Mouse (Mus musculus) lung, embryonic 14.5 days (tissue): ENCODE data around the gene Ednrb. TPM values are rescaled to one million over a fixed set of nuclear protein-coding genes. Genes with fewer than 3 reads are reported as not detected.
A peak's percentile ranks its signal among the peaks of the same experiment; 100 is the strongest.
"Not testable (repeated sequence)": the region's sequence is repeated elsewhere in the genome, so short reads cannot be mapped to it uniquely, and the experiment has no call there.

Experiments
- ATAC-seq: fragments of 200-750 bp; cut with Nextera tagmentation; 2 replicates; pipeline ENCODE4 v1.8.0; 2017; ENCODE audit warnings: mild to moderate bottlenecking, moderate TSS enrichment, moderate library complexity; ENCODE audit not compliant: insufficient read depth
- DNase-seq: peaks from one replicate; pipeline ENCODE4 v3.0.0-alpha.2; 2015
- H3K27ac ChIP-seq: fragments of 300-500 bp; sonication (generic); 2 replicates; pipeline ENCODE4 v1.5.1; 2014; ENCODE audit warnings: low read depth, mild to moderate bottlenecking, moderate library complexity
- H3K27me3 ChIP-seq: fragments of 300-500 bp; sonication (generic); 2 replicates; pipeline ENCODE4 v1.6.1; 2014; ENCODE audit warnings: low read length, control low read depth; ENCODE audit not compliant: insufficient read depth
- H3K36me3 ChIP-seq: fragments of 300-500 bp; sonication (generic); 2 replicates; pipeline ENCODE4 v1.6.1; 2014; ENCODE audit warnings: control low read depth; ENCODE audit not compliant: insufficient read depth
- H3K4me1 ChIP-seq: fragments of 300-500 bp; sonication (generic); 2 replicates; pipeline ENCODE4 v1.6.1; 2014; ENCODE audit warnings: antibody characterized with exemption, control low read depth; ENCODE audit not compliant: insufficient read depth
- H3K4me2 ChIP-seq: fragments of 300-500 bp; sonication (generic); 2 replicates; pipeline ENCODE4 v1.6.1; 2014; ENCODE audit warnings: mild to moderate bottlenecking
- H3K4me3 ChIP-seq: fragments of 300-500 bp; sonication (generic); 2 replicates; pipeline ENCODE4 v1.5.1; 2014; ENCODE audit warnings: low read depth, low read length
- H3K9ac ChIP-seq: fragments of 300-500 bp; sonication (generic); 2 replicates; pipeline ENCODE4 v1.6.1; 2014
- H3K9me3 ChIP-seq: fragments of 300-500 bp; sonication (generic); 2 replicates; pipeline ENCODE4 v1.6.1; 2016; ENCODE audit warnings: low read depth, low read length, control low read depth
- CTCF ChIP-seq: IDR thresholded peaks from 2 replicates; pipeline ENCODE4 v1.5.1; 2016; ENCODE audit warnings: antibody characterized with exemption, low read depth
- WGBS: fragments of 180-500 bp; shearing (Covaris S2); extraction: QIAGEN DNeasy Blood & Tissue Kit; methylation state at CpG from one replicate; pipeline ENCODE4 v1.1.7; 2014; 5-methylcytosine and 5-hydroxymethylcytosine counted together
- polyA plus RNA-seq: library from polyadenylated mRNA; unstranded; fragments of >200 nt; fragmentation: Nextera tagmentation; extraction: Ambion mirVana; gene quantifications from 2 replicates; pipeline ENCODE4 v1.2.1, GENCODE M21; 2014

The Ednrb gene
- polyA plus RNA-seq, 1 experiment from 2014 or later: 136 TPM

DNA sequence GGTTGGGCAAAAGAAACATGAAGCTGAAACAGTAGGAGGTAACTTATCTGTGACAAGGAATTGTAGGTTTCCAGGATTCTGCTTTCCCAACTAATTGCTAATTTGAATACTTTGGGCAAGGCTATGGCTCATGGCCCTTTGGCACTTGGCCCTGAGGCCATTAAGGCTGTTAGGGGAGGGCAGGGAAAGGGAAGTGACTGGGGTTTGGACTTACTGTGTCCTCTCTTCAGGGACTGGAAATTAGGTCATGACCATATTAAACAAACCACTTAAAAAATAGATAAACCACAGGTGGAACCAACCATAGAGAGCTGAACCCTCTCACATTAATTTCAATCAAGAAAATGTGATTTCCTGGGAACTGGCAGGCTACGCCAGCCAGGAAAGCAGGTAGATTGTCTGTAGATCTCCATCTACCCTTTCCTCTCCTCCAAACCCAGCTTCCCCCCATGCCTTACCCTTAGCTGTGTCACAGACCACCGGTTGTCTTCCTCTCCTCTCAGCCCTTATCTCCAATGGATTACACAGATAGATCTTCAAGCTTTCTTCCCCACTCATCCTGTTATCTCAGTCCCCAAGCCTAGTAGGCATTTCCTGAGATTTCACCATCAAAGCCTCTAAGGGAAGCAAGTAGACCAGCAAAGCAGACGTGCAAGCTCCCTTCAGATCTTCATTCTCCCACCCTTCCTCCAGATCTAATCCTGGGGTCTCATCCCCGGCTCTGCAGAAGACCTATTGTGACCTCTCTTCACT lies 40.1 kb downstream of the Ednrb start:
- H3K4me3 ChIP-seq: no peak overlapping the region
- H3K9ac ChIP-seq: no peak overlapping the region
- 61% methylated on average over 4 of the region's 4 CpGs for WGBS
- no peak for ATAC-seq
- H3K4me2 ChIP-seq: no peak overlapping the region
- H3K4me1 ChIP-seq: no peaks in the 10 kb centered on the region
- H3K27ac ChIP-seq: no peak overlapping the region
- H3K36me3 ChIP-seq: no peaks in the 10 kb centered on the region
- no peak for DNase-seq
- no peaks in the 10 kb centered on the region for H3K9me3 ChIP-seq
- no peak for TF ChIP-seq CTCF
- H3K27me3 ChIP-seq: no peaks in the 10 kb centered on the region

DNA sequence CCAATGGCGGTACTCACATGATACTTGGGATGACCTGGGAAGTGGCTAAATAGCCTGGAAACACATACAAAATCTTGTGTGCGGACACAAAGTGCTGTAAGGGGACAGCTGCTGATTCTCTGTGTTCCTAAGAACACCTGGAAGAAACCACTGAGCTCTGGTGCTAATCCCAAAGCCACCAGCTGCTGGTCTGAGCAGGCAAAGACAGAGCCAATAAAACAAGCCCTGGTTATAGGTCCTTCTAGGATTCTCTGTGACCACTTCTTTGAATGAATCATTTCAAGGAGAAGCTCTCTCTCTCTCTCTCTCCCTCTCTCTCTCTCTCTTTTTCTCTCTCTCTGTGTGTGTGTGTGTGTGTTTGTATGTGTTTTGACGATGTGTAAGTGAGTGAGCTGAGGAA lies 47.1 kb downstream of the Ednrb start:
- no peaks in the 10 kb centered on the region for H3K4me1 ChIP-seq
- H3K27ac ChIP-seq: no peak overlapping the region
- no peak overlapping the region for H3K4me2 ChIP-seq
- H3K4me3 ChIP-seq: no peak overlapping the region
- H3K27me3 ChIP-seq: no peaks in the 10 kb centered on the region
- no peak for ATAC-seq
- DNase-seq: no peak
- H3K9me3 ChIP-seq: no peaks in the 10 kb centered on the region
- H3K9ac ChIP-seq: no peak overlapping the region
- TF ChIP-seq CTCF: no peak
- WGBS: 67% methylated on average over 3 of the region's 3 CpGs
- no peaks in the 10 kb centered on the region for H3K36me3 ChIP-seq

- Histone ChIP-seq H3K4me2 (no peak overlapping the region), H3K9ac (no peak overlapping the region), H3K9me3 (no peaks in the 10 kb centered on the region), H3K27me3 (no peaks in the 10 kb centered on the region), H3K36me3 (no peaks in the 10 kb centered on the region), H3K4me1 (no peaks in the 10 kb centered on the region), H3K27ac (no peak overlapping the region), H3K4me3 (no peak overlapping the region)
- DNase-seq: no peak
- no peak for TF ChIP-seq CTCF
- WGBS: 91% methylated on average over 1 of the region's 1 CpGs
- no peak for ATAC-seq
Measured at GRCm38 (mm10) chr14:103795591-103795990, 48.6 kb downstream of the Ednrb start.

DNA sequence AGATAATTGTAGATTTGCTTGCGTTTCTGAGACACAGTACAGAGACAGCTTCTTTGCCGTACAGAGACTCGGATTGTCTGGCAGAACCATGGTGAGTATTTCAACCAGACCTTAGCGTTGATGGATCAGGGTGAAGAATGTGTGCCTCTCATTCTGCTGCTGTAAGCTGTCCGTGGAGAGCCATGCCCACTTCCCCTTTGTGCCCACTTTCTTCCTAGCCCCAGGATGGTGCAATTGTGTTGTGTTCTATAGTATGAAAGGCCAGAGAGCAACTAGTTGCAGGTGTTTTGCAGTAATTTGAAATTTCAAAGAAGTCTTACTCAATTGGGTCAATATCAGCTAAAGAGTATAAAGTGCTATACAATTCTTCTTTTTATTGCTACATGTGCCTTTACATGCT lies 50.8 kb downstream of the Ednrb start:
- Histone ChIP-seq H3K4me1 (no peaks in the 10 kb centered on the region), H3K4me3 (no peak overlapping the region), H3K9ac (no peak overlapping the region), H3K27ac (no peak overlapping the region), H3K36me3 (no peaks in the 10 kb centered on the region), H3K9me3 (no peaks in the 10 kb centered on the region), H3K27me3 (no peaks in the 10 kb centered on the region), H3K4me2 (no peak overlapping the region)
- DNase-seq: no peak
- ATAC-seq: no peak
- TF ChIP-seq CTCF: no peak
- WGBS: 85% methylated on average over 5 of the region's 5 CpGs

GRCm38 (mm10) chr14:103792726-103793125 lies 51.5 kb downstream of the Ednrb start:
- 28% methylated on average over 1 of the region's 1 CpGs for WGBS
- Histone ChIP-seq H3K4me1 (no peaks in the 10 kb centered on the region), H3K4me3 (no peak overlapping the region), H3K9me3 (no peaks in the 10 kb centered on the region), H3K36me3 (no peaks in the 10 kb centered on the region), H3K4me2 (no peak overlapping the region), H3K27me3 (no peaks in the 10 kb centered on the region), H3K9ac (no peak overlapping the region), H3K27ac (no peak overlapping the region)
- ATAC-seq: no peak
- DNase-seq: no peak
- TF ChIP-seq CTCF: no peak

GRCm38 (mm10) chr14:103787547-103787946 lies 56.7 kb downstream of the Ednrb start:
- 82% methylated on average over 2 of the region's 2 CpGs for WGBS
- no peak for TF ChIP-seq CTCF
- H3K4me2 ChIP-seq: no peak overlapping the region
- H3K27me3 ChIP-seq: no peaks in the 10 kb centered on the region
- no peak for ATAC-seq
- H3K36me3 ChIP-seq: no peaks in the 10 kb centered on the region
- H3K4me1 ChIP-seq: no peaks in the 10 kb centered on the region
- DNase-seq: no peak
- H3K9ac ChIP-seq: no peak overlapping the region
- H3K9me3 ChIP-seq: no peaks in the 10 kb centered on the region
- H3K27ac ChIP-seq: no peak overlapping the region
- no peak overlapping the region for H3K4me3 ChIP-seq

- Histone ChIP-seq H3K9ac (no peak overlapping the region), H3K27me3 (no peaks in the 10 kb centered on the region), H3K9me3 (no peaks in the 10 kb centered on the region), H3K4me3 (no peak overlapping the region), H3K4me1 (no peaks in the 10 kb centered on the region), H3K36me3 (no peaks in the 10 kb centered on the region), H3K4me2 (peak overlapping the region; percentile 46), H3K27ac (peak overlapping the region; percentile 83)
- 28% methylated on average over 9 of the region's 9 CpGs for WGBS
- ATAC-seq: peak; percentile 95
- DNase-seq: peak; percentile 78
- TF ChIP-seq CTCF: no peak
Measured at GRCm38 (mm10) chr14:103785096-103785965, 58.9 kb downstream of the Ednrb start.

DNA sequence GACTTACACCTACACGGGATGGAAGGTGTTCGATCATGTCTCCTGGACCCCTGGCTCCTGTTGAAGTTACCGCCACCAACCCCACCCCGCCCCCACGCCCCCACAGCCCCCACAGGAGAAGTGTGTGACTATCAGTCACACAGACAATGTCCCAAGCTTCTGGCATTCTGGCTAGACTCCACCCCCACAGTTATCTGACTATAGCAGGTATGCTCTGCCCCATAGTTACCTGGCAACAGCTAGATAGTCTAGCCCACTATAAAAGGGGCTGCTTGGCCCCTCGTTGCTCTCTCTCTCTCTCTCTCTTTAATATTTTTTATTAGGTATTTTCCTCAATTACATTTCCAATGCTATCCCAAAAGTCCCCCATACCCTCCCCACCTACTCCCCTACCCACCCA lies 63.9 kb downstream of the Ednrb start:
- not testable (repeated sequence) for H3K36me3 ChIP-seq, ATAC-seq
- 87% methylated on average over 6 of the region's 6 CpGs for WGBS

More for the DNA sequence above, 63.9 kb downstream of the Ednrb start:
- DNase-seq, H3K4me2 ChIP-seq, H3K4me3 ChIP-seq, H3K9me3 ChIP-seq, H3K27ac ChIP-seq, H3K27me3 ChIP-seq, H3K9ac ChIP-seq: not testable (repeated sequence)
- H3K4me1 ChIP-seq: peaks cover 10% of the 10 kb centered on the region; the same call in 1 of the 2 replicates
